ENCODE assay signal across 19 mouse cellular contexts in genomic region chr2:113682126-113682639, GRCm38 (mm10).
DNase-seq lines count a peak whose midpoint lies in the region; ATAC-seq and TF ChIP-seq lines count a peak whose summit lies in the region.
"Had no signal": no experiment of that assay in that cellular context is flagged by ENCODE, and none has a peak within 500 bp of the region (broad histone marks: within the 10 kb centered on the region; RNA-seq: fewer than 3 reads in every experiment).

No protein-coding gene starts in this region.

- H3K27me3 ChIP-seq in forebrain, postnatal 0 days (ENCODE audit: insufficient read depth, low read length): no peaks in the 10 kb centered on the region
- no peaks in the 10 kb centered on the region for H3K27me3 ChIP-seq in midbrain, postnatal 0 days (ENCODE audit: insufficient read depth, low read length)
- H3K27me3 ChIP-seq: embryonic facial prominence, embryonic 13.5 days; heart, embryonic 12.5 days; intestine, embryonic 15.5 days had no signal

- no peak overlapping the region for H3K4me2 ChIP-seq in forebrain, postnatal 0 days (ENCODE audit: low read depth)
- H3K4me2 ChIP-seq in midbrain, postnatal 0 days (ENCODE audit: low read depth, low read length, poor library complexity, severe bottlenecking): no peak overlapping the region
- H3K4me2 ChIP-seq: embryonic facial prominence, embryonic 13.5 days; heart, embryonic 12.5 days; hindbrain, embryonic 14.5 days; intestine, embryonic 15.5 days had no signal

- TF ChIP-seq CTCF in forebrain, postnatal 0 days (IDR thresholded peaks at IDR 0.05; ENCODE audit: low read depth): no peak
- TF ChIP-seq CTCF in midbrain, postnatal 0 days (IDR thresholded peaks at IDR 0.05): no peak

- H3K36me3 ChIP-seq in forebrain, postnatal 0 days (ENCODE audit: insufficient read depth): no peaks in the 10 kb centered on the region
- H3K36me3 ChIP-seq in midbrain, postnatal 0 days (ENCODE audit: insufficient read depth, low read length): no peaks in the 10 kb centered on the region
- H3K36me3 ChIP-seq: embryonic facial prominence, embryonic 13.5 days; heart, embryonic 12.5 days; hindbrain, embryonic 10.5 days; intestine, embryonic 15.5 days had no signal

- H3K27ac ChIP-seq in forebrain, postnatal 0 days (ENCODE audit: low read depth, low read length): no peak overlapping the region
- H3K27ac ChIP-seq in midbrain, postnatal 0 days (ENCODE audit: low read depth, low read length): no peak overlapping the region
- H3K27ac ChIP-seq: embryonic facial prominence, embryonic 13.5 days; heart, adult 2 months; hindbrain, embryonic 10.5 days; hindbrain, embryonic 14.5 days; intestine, embryonic 15.5 days had no signal

- no peak overlapping the region for H3K9ac ChIP-seq in forebrain, postnatal 0 days
- no peak overlapping the region for H3K9ac ChIP-seq in midbrain, postnatal 0 days (replicated peaks; ENCODE audit: low read length, poor library complexity, severe bottlenecking)
- H3K9ac ChIP-seq: embryonic facial prominence, embryonic 13.5 days; heart, embryonic 12.5 days; hindbrain, embryonic 14.5 days; intestine, embryonic 15.5 days had no signal

- H3K9me3 ChIP-seq in forebrain, postnatal 0 days (ENCODE audit: low read length): no peaks in the 10 kb centered on the region
- no peaks in the 10 kb centered on the region for H3K9me3 ChIP-seq in midbrain, postnatal 0 days (ENCODE audit: low read length)
- H3K9me3 ChIP-seq: embryonic facial prominence, embryonic 13.5 days; heart, embryonic 12.5 days; hindbrain, embryonic 10.5 days; intestine, embryonic 15.5 days had no signal

- no peaks in the 10 kb centered on the region for H3K4me1 ChIP-seq in forebrain, postnatal 0 days (ENCODE audit: insufficient read depth)
- no peaks in the 10 kb centered on the region for H3K4me1 ChIP-seq in midbrain, postnatal 0 days (ENCODE audit: insufficient read depth, low read length)
- H3K4me1 ChIP-seq: embryonic facial prominence, embryonic 13.5 days; hindbrain, embryonic 10.5 days; intestine, embryonic 15.5 days had no signal

- peak; percentile 32 for DNase-seq in layer of hippocampus, adult 11-12 months (ENCODE audit: low spot score)
- no peak for DNase-seq in layer of hippocampus, postnatal 10 days (ENCODE audit: low spot score in 2 of 2)
- peak; percentile 55 for DNase-seq in forebrain, postnatal 0 days
- DNase-seq in layer of hippocampus, adult 9-10 months (ENCODE audit: low spot score): peak; percentile 20
- DNase-seq in frontal cortex, postnatal 25 days (ENCODE audit: low spot score in 2 of 2): no peak
- DNase-seq in kidney, adult 8-10 months: no peak
- no peak for DNase-seq in midbrain, postnatal 0 days (ENCODE audit: low spot score)
- DNase-seq: adrenal gland, adult 2 months; adrenal gland, postnatal 25 days; cerebellum, adult 11 months; cerebellum, adult 8-10 months; cerebellum, postnatal 36 days; gastrocnemius, postnatal 14 days; heart, adult 2 months had no signal

- 0 out of 2 replicates have a peak, but pooled peaks have one; percentile 14 for ATAC-seq in forebrain, postnatal 0 days
- no peak for ATAC-seq in midbrain, postnatal 0 days (ENCODE audit: low FRiP score)
- ATAC-seq: intestine, embryonic 15.5 days had no signal

- 73% methylated on average over 2 of the region's 2 CpGs for WGBS in forebrain, postnatal 0 days
- 98% methylated on average over 2 of the region's 2 CpGs for WGBS in midbrain, postnatal 0 days

- no peak overlapping the region for H3K4me3 ChIP-seq in forebrain, postnatal 0 days (ENCODE audit: low read depth, low read length)
- no peak overlapping the region for H3K4me3 ChIP-seq in midbrain, postnatal 0 days (ENCODE audit: low read depth, low read length)
- H3K4me3 ChIP-seq: embryonic facial prominence, embryonic 13.5 days; heart, adult 2 months; heart, embryonic 12.5 days; hindbrain, embryonic 10.5 days; intestine, embryonic 15.5 days had no signal

Comparison
In these comparisons a context has a peak if more than half of its experiments do, and no peak if none do; other contexts are left out.
1. DNase-seq: peak in layer of hippocampus, adult 11-12 months (single experiment), forebrain, postnatal 0 days (single experiment) and layer of hippocampus, adult 9-10 months (single experiment); none in layer of hippocampus, postnatal 10 days (0 of 2), frontal cortex, postnatal 25 days (0 of 2), kidney, adult 8-10 months (0 of 2) and midbrain, postnatal 0 days (single experiment).